Mouse (Mus musculus): ENCODE measurements around the gene Trp73. TPM values are rescaled to one million over a fixed set of nuclear protein-coding genes. Genes with fewer than 3 reads are reported as not detected.

Gene Trp73
- polyA plus RNA-seq, 1 experiment from 2014 or later = 0.75 TPM

- 18% methylated on average over 6 of the region's 6 CpGs for WGBS
- DNase-seq (ENCODE audit: low spot score) (peak; percentile 91), ATAC-seq (ENCODE audit: insufficient number of reproducible peaks, low FRiP score, low TSS enrichment, low read depth) (no peak; the same call in 1 of the 2 replicates)
- no peak overlapping the region for H3K27ac ChIP-seq (replicated peaks; ENCODE audit: low read depth, low read length)
- no peaks in the 10 kb centered on the region for H3K9me3 ChIP-seq (ENCODE audit: control insufficient read depth, low read length)
- H3K36me3 ChIP-seq (ENCODE audit: control insufficient read depth, insufficient read depth, low read length) = peaks cover 18% of the 10 kb centered on the region
- H3K9ac ChIP-seq (ENCODE audit: low read length) = no peak overlapping the region
- H3K27me3 ChIP-seq (ENCODE audit: control insufficient read depth, insufficient read depth, low read length) = no peaks in the 10 kb centered on the region
- no peak overlapping the region for H3K4me3 ChIP-seq (ENCODE audit: low read depth, low read length)
- H3K4me1 ChIP-seq (ENCODE audit: control insufficient read depth, insufficient read depth, low read length) = peaks cover 10% of the 10 kb centered on the region; the same call in 1 of the 2 replicates
- H3K4me2 ChIP-seq (ENCODE audit: low read depth, severe bottlenecking) = no peak overlapping the region
Observed at GRCm38 (mm10) chr4:154159002-154159401, 19.0 kb upstream of the Trp73 start.

GRCm38 (mm10) chr4:154157970-154158662, 18.1 kb upstream of the Trp73 start:
- Histone ChIP-seq H3K9me3 (ENCODE audit: control insufficient read depth, low read length) (no peaks in the 10 kb centered on the region), H3K36me3 (ENCODE audit: control insufficient read depth, insufficient read depth, low read length) (peaks cover 19% of the 10 kb centered on the region), H3K4me2 (ENCODE audit: low read depth, severe bottlenecking) (no peak overlapping the region), H3K4me1 (ENCODE audit: control insufficient read depth, insufficient read depth, low read length) (peaks cover 10% of the 10 kb centered on the region; the same call in 1 of the 2 replicates), H3K27me3 (ENCODE audit: control insufficient read depth, insufficient read depth, low read length) (no peaks in the 10 kb centered on the region), H3K27ac (replicated peaks; ENCODE audit: low read depth, low read length) (no peak overlapping the region), H3K4me3 (ENCODE audit: low read depth, low read length) (no peak overlapping the region), H3K9ac (ENCODE audit: low read length) (no peak overlapping the region)
- ATAC-seq (ENCODE audit: insufficient number of reproducible peaks, low FRiP score, low TSS enrichment, low read depth) (no peak), DNase-seq (ENCODE audit: low spot score) (no peak)
- 93% methylated on average over 14 of the region's 14 CpGs for WGBS

GRCm38 (mm10) chr4:154156050-154156449, 16.0 kb upstream of the Trp73 start:
- Histone ChIP-seq H3K27ac (replicated peaks; ENCODE audit: low read depth, low read length) (no peak overlapping the region), H3K4me3 (ENCODE audit: low read depth, low read length) (no peak overlapping the region)
- WGBS = 83% methylated on average over 7 of the region's 7 CpGs

GRCm38 (mm10) chr4:154154104-154154503, 14.1 kb upstream of the Trp73 start:
- H3K9me3 ChIP-seq (ENCODE audit: control insufficient read depth, low read length) = no peaks in the 10 kb centered on the region
- 72% methylated on average over 11 of the region's 11 CpGs for WGBS
- no peak for ATAC-seq (ENCODE audit: insufficient number of reproducible peaks, low FRiP score, low TSS enrichment, low read depth)
- no peak overlapping the region for H3K27ac ChIP-seq (replicated peaks; ENCODE audit: low read depth, low read length)
- DNase-seq (ENCODE audit: low spot score) = no peak
- H3K4me3 ChIP-seq (ENCODE audit: low read depth, low read length) = no peak overlapping the region
- no peak overlapping the region for H3K4me2 ChIP-seq (ENCODE audit: low read depth, severe bottlenecking)
- H3K9ac ChIP-seq (ENCODE audit: low read length) = no peak overlapping the region
- no peaks in the 10 kb centered on the region for H3K4me1 ChIP-seq (ENCODE audit: control insufficient read depth, insufficient read depth, low read length)
- H3K36me3 ChIP-seq (ENCODE audit: control insufficient read depth, insufficient read depth, low read length) = peaks cover 23% of the 10 kb centered on the region
- no peaks in the 10 kb centered on the region for H3K27me3 ChIP-seq (ENCODE audit: control insufficient read depth, insufficient read depth, low read length)

More at GRCm38 (mm10) chr4:154156050-154156449, 16.0 kb upstream of the Trp73 start:
- ATAC-seq (ENCODE audit: insufficient number of reproducible peaks, low FRiP score, low TSS enrichment, low read depth) (no peak), DNase-seq (ENCODE audit: low spot score) (no peak)
- peaks cover 22% of the 10 kb centered on the region for H3K36me3 ChIP-seq (ENCODE audit: control insufficient read depth, insufficient read depth, low read length)
- no peak overlapping the region for H3K9ac ChIP-seq (ENCODE audit: low read length)
- no peaks in the 10 kb centered on the region for H3K27me3 ChIP-seq (ENCODE audit: control insufficient read depth, insufficient read depth, low read length)
- H3K4me2 ChIP-seq (ENCODE audit: low read depth, severe bottlenecking) = no peak overlapping the region
- H3K4me1 ChIP-seq (ENCODE audit: control insufficient read depth, insufficient read depth, low read length) = peaks cover 6% of the 10 kb centered on the region; the same call in 1 of the 2 replicates
- no peaks in the 10 kb centered on the region for H3K9me3 ChIP-seq (ENCODE audit: control insufficient read depth, low read length)

GRCm38 (mm10) chr4:154146342-154146741, 6.3 kb upstream of the Trp73 start:
- peaks cover 8% of the 10 kb centered on the region; the same call in 1 of the 2 replicates for H3K36me3 ChIP-seq (ENCODE audit: control insufficient read depth, insufficient read depth, low read length)
- H3K4me1 ChIP-seq (ENCODE audit: control insufficient read depth, insufficient read depth, low read length) = peaks cover 6% of the 10 kb centered on the region; the same call in 1 of the 2 replicates
- H3K27me3 ChIP-seq (ENCODE audit: control insufficient read depth, insufficient read depth, low read length) = peaks cover 5% of the 10 kb centered on the region
- no peaks in the 10 kb centered on the region for H3K9me3 ChIP-seq (ENCODE audit: control insufficient read depth, low read length)
- H3K4me2 ChIP-seq (ENCODE audit: low read depth, severe bottlenecking) = no peak overlapping the region
- WGBS = 84% methylated on average over 10 of the region's 10 CpGs
- no peak overlapping the region for H3K4me3 ChIP-seq (ENCODE audit: low read depth, low read length)
- H3K27ac ChIP-seq (replicated peaks; ENCODE audit: low read depth, low read length) = no peak overlapping the region
- ATAC-seq (ENCODE audit: insufficient number of reproducible peaks, low FRiP score, low TSS enrichment, low read depth) = no peak
- H3K9ac ChIP-seq (ENCODE audit: low read length) = no peak overlapping the region
- no peak for DNase-seq (ENCODE audit: low spot score)

- Histone ChIP-seq H3K27ac (replicated peaks; ENCODE audit: low read depth, low read length) (no peak overlapping the region), H3K27me3 (ENCODE audit: control insufficient read depth, insufficient read depth, low read length) (peaks cover 19% of the 10 kb centered on the region), H3K9me3 (ENCODE audit: control insufficient read depth, low read length) (no peaks in the 10 kb centered on the region), H3K9ac (ENCODE audit: low read length) (no peak overlapping the region), H3K4me2 (ENCODE audit: low read depth, severe bottlenecking) (no peak overlapping the region), H3K36me3 (ENCODE audit: control insufficient read depth, insufficient read depth, low read length) (peaks cover 8% of the 10 kb centered on the region; the same call in 1 of the 2 replicates), H3K4me3 (ENCODE audit: low read depth, low read length) (no peak overlapping the region), H3K4me1 (ENCODE audit: control insufficient read depth, insufficient read depth, low read length) (peaks cover 12% of the 10 kb centered on the region; the same call in 1 of the 2 replicates)
- no peak for ATAC-seq (ENCODE audit: insufficient number of reproducible peaks, low FRiP score, low TSS enrichment, low read depth)
- 85% methylated on average over 3 of the region's 3 CpGs for WGBS
- no peak for DNase-seq (ENCODE audit: low spot score)
Observed at GRCm38 (mm10) chr4:154144712-154145111, 4.7 kb upstream of the Trp73 start.

GRCm38 (mm10) chr4:154142211-154143040, 2.4 kb upstream of the Trp73 start, which contains the start of gene Wrap73:
Gene Wrap73 (plus strand): TSS chr4:154142372.
- Histone ChIP-seq H3K36me3 (ENCODE audit: control insufficient read depth, insufficient read depth, low read length) (peaks cover 1% of the 10 kb centered on the region; the same call in 1 of the 2 replicates), H3K27ac (replicated peaks; ENCODE audit: low read depth, low read length) (peak within 1 kb of the TSS; percentile 59; the same call in 1 of the 2 replicates), H3K4me1 (ENCODE audit: control insufficient read depth, insufficient read depth, low read length) (peaks cover 13% of the 10 kb centered on the region; the same call in 1 of the 2 replicates), H3K9me3 (ENCODE audit: control insufficient read depth, low read length) (no peaks in the 10 kb centered on the region), H3K4me2 (ENCODE audit: low read depth, severe bottlenecking) (peak within 1 kb of the TSS; percentile 88), H3K27me3 (ENCODE audit: control insufficient read depth, insufficient read depth, low read length) (peaks cover 42% of the 10 kb centered on the region), H3K9ac (ENCODE audit: low read length) (peak within 1 kb of the TSS; percentile 91), H3K4me3 (ENCODE audit: low read depth, low read length) (peak within 1 kb of the TSS; percentile 92)
- peak; percentile 94 for ATAC-seq (ENCODE audit: insufficient number of reproducible peaks, low FRiP score, low TSS enrichment, low read depth)
- peak; percentile 93 for DNase-seq (ENCODE audit: low spot score)
- 3% methylated on average over 49 of the region's 49 CpGs for WGBS

All from limb, embryonic 11.5 days (tissue).